20 mouse cellular contexts compared by ENCODE assay signal in genomic region chr7:79905193-79905592, GRCm38 (mm10). TPM values are rescaled to one million over a fixed set of nuclear protein-coding genes. Genes with fewer than 3 reads are reported as not detected.
"Had no signal": no experiment of that assay in that cellular context is flagged by ENCODE, and none has a peak within 500 bp of the region (broad histone marks: within the 10 kb centered on the region; RNA-seq: fewer than 3 reads in every experiment).

No protein-coding gene starts in this region.

- H3K27ac ChIP-seq: liver, embryonic 15.5 days; macrophage; midbrain, embryonic 13.5 days; midbrain, embryonic 15.5 days; neural tube, embryonic 12.5 days; stomach, embryonic 15.5 days; stomach, postnatal 0 days had no signal

- H3K9me3 ChIP-seq: liver, embryonic 15.5 days; megakaryocyte, embryonic 14.5 days; midbrain, embryonic 13.5 days; midbrain, embryonic 15.5 days; neural tube, embryonic 12.5 days; stomach, embryonic 15.5 days had no signal

- H3K9ac ChIP-seq: liver, embryonic 15.5 days; lung, embryonic 14.5 days; midbrain, embryonic 13.5 days; midbrain, embryonic 15.5 days; neural tube, embryonic 12.5 days; stomach, embryonic 15.5 days had no signal

- H3K4me1 ChIP-seq: midbrain, embryonic 13.5 days; midbrain, embryonic 15.5 days; neural tube, embryonic 12.5 days; stomach, embryonic 15.5 days had no signal

- H3K4me3 ChIP-seq: liver, embryonic 15.5 days; megakaryocyte, embryonic 14.5 days; midbrain, embryonic 13.5 days; midbrain, embryonic 15.5 days; neural tube, embryonic 12.5 days; stomach, embryonic 15.5 days had no signal

- H3K4me2 ChIP-seq: liver, embryonic 15.5 days; lung, embryonic 14.5 days; midbrain, embryonic 11.5 days; midbrain, embryonic 13.5 days; midbrain, embryonic 15.5 days; neural tube, embryonic 12.5 days; stomach, embryonic 15.5 days had no signal

- ATAC-seq: midbrain, embryonic 13.5 days; midbrain, embryonic 15.5 days had no signal

- DNase-seq: lung, adult 18-20 months; lung, embryonic 14.5 days; lung, postnatal 10 days; lung, postnatal 36 days; right cerebral cortex, postnatal 14 days; thymus, adult 2 months; thymus, postnatal 25 days; thymus, postnatal 4 days had no signal

- H3K27me3 ChIP-seq: liver, embryonic 15.5 days; megakaryocyte, embryonic 14.5 days; midbrain, embryonic 13.5 days; midbrain, embryonic 15.5 days; neural tube, embryonic 12.5 days; stomach, embryonic 15.5 days had no signal

RNA-seq across cellular contexts. Expression of gene Arpin, which starts 30.0 kb away (rescaled TPM):
- total RNA-seq: megakaryocyte progenitor cell, adult 5-6 weeks; neutrophil, adult 5-6 weeks had no signal

RNA-seq across cellular contexts. Expression of gene Anpep, which starts 44.3 kb away (rescaled TPM):
- total RNA-seq: monocyte, adult 5-6 weeks; neutrophil, adult 5-6 weeks had no signal
